Mouse (Mus musculus): ENCODE results near the gene Lhfpl2. TPM values are rescaled to one million over a fixed set of nuclear protein-coding genes. Genes with fewer than 3 reads are reported as not detected.

The Lhfpl2 gene
- polyA plus RNA-seq, 1 experiment: 20.9 TPM

DNA sequence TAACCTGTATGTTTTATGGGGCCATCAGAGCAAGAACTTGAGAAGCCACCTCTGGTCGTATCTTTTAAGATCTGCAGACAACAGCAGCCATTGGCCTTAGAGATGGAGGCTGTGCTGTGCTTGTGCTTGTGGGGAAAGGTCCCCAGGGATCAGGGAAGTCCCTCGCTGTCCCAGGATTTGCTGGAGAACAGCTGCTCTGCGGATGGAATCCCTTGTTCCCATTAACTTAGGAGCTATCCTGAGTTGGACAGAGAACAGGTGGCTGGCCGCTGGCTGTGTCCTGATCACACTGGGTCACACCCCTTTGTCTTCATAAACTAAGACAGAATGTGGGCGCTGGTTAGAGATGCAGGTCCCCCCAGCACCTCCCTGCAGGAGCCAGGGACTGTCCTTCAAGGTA, 110.7 kb downstream of the Lhfpl2 start:
- 72% methylated on average over 5 of the region's 5 CpGs for WGBS

GRCm38 (mm10) chr13:94169325-94169916, 111.8 kb downstream of the Lhfpl2 start:
- WGBS: 84% methylated on average over 6 of the region's 6 CpGs
- no peak for DNase-seq (ENCODE audit: low read depth, low spot score)

More for the DNA sequence above, 110.7 kb downstream of the Lhfpl2 start:
- no peak for DNase-seq (ENCODE audit: low read depth, low spot score)

DNA sequence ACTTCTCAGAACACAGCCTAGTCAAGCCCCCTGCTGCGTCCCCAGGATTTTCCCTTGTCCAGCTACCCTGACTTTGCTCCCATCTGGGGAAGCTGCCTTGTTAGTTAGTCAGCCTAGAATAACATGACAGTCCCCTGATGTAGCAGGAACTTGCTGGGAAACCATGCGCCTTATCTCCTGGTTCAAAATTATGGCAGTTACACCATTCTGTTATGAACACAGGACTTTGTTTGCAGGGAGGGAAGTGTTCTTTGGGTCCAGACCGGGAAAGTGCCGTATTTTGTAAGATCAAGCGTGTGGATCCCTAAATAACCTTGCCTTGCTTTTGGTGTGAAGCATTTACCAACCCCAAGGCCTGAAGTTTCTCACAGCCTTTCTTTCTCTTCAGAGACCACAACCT, 114.0 kb downstream of the Lhfpl2 start:
- WGBS: 70% methylated on average over 5 of the region's 5 CpGs
- DNase-seq (ENCODE audit: low read depth, low spot score): no peak

GRCm38 (mm10) chr13:94172533-94173310, 115.1 kb downstream of the Lhfpl2 start:
- no peak for DNase-seq (ENCODE audit: low read depth, low spot score)
- 93% methylated on average over 15 of the region's 15 CpGs for WGBS

DNA sequence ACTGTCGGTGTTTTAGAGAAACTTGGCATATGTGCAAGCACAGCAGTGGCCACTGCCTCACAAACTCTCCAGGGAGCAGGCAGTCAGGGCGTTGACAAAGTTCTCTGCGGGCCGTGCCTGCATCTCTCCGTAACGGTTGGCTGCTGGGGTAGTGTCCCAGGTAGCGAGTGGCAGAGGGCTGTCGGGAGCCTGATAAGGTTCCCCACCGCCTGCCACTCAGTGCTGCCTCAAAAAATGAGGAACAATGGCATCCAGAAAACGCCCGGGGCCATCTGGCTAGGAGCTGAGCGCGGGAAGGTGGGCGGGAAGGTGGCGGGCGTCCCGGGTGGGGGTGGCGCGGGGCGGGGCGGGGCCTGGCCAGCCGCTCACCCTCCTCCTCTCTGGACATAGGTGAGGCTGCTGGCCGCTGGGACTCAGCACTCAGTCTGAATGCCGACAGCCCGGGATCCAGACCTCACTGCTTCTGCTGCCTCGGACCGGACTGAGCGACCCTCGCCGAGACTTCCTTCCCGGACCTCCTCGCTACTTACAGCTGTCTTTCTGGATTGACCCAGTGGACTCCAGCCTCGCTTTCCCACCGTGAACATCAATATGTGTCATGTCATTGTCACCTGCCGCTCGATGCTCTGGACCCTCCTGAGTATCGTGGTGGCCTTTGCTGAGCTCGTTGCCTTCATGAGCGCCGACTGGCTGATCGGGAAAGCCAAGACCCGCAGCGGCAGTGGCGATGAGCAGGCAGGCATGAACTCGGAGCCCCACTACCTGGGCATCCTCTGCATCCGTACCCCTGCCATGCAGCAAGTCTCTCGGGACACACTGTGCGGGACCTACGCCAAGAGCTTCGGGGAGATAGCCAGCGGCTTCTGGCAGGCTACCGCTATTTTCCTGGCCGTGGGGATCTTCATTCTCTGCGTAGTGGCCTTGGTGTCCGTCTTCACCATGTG, 116.3 kb downstream of the Lhfpl2 start:
- no peak for DNase-seq (ENCODE audit: low read depth, low spot score)
- 1% methylated on average over 55 of the region's 55 CpGs for WGBS

DNA sequence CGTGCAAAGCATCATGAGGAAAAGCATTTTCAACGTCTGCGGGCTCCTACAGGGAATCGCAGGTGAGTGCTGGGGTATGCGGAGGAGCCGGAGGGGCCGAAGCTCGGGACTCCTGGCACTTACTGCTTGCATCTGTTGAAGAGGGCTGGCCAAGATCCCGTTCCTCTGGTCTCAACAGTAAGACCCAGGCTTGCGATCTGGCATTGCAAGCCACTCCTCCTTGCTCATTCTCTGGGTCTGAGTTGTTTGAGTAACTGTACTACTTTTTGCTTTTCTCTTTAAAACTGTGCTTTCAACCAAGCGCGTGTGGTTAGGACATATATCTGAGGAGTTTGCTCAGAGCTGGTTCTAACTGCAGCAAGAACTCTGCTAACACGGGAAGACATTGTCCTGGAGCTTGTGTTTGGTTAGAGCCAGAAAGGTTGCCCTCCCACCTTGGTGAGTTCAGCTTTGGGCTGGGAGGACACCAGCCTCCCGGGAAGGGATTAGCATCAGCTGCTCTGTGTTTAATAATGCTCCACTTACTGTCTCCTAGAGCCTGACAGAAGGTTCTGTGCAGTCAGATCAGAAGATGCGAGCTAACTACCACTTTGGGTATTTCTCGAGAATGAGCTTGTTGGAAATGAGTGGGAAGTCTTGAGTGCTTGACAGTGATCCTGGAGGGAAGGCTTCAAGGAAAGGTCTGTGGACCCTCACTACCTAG, 117.1 kb downstream of the Lhfpl2 start:
- DNase-seq (ENCODE audit: low read depth, low spot score): no peak
- 22% methylated on average over 16 of the region's 16 CpGs for WGBS

- DNase-seq (ENCODE audit: low read depth, low spot score): no peak
- 91% methylated on average over 6 of the region's 6 CpGs for WGBS
These were observed 117.9 kb downstream of the Lhfpl2 start for GRCm38 (mm10) chr13:94175379-94176050.

GRCm38 (mm10) chr13:94177148-94177547, 119.6 kb downstream of the Lhfpl2 start:
- 79% methylated on average over 7 of the region's 7 CpGs for WGBS
- DNase-seq (ENCODE audit: low read depth, low spot score): no peak

DNA sequence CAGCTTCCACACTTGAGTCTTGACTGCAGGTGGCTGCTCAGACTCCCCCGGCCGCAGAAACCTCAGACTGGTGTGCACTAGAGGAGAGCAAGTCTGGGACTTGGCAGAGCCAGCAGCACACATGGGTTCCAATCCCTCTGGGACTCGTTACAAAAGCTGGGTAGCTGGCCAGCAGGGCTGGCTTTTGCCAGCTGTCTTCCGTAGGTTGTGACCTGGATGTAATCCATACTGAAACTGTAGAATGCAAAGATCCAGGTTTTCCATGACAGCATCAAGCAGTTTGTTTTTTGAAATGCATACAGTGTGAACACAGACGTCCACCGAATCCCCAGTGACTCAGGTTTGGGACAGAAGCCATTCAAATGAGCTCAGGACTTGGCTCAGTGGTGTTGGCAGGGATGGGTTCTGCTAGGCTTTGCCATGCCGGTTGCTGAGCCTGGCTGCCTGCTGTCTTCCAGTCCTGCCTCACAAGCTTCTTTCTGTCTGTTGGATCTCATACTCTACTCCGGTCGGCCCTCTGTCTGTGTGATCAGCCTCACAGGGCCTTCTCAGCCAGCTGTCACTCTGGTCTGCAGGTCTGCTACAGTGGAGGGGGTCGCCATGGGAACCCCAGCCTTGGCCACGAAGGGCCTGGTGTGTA, 120.9 kb downstream of the Lhfpl2 start:
- no peak for DNase-seq (ENCODE audit: low read depth, low spot score)
- WGBS: 71% methylated on average over 11 of the region's 11 CpGs

GRCm38 (mm10) chr13:94180477-94181420, 123.2 kb downstream of the Lhfpl2 start:
- DNase-seq (ENCODE audit: low read depth, low spot score): no peak
- WGBS: 67% methylated on average over 5 of the region's 5 CpGs

GRCm38 (mm10) chr13:94182026-94182425, 124.4 kb downstream of the Lhfpl2 start:
- 51% methylated on average over 5 of the region's 5 CpGs for WGBS
- no peak for DNase-seq (ENCODE audit: low read depth, low spot score)

- DNase-seq (ENCODE audit: low read depth, low spot score): no peak
- 80% methylated on average over 8 of the region's 8 CpGs for WGBS
These were observed 125.9 kb downstream of the Lhfpl2 start for GRCm38 (mm10) chr13:94183372-94184021.

DNA sequence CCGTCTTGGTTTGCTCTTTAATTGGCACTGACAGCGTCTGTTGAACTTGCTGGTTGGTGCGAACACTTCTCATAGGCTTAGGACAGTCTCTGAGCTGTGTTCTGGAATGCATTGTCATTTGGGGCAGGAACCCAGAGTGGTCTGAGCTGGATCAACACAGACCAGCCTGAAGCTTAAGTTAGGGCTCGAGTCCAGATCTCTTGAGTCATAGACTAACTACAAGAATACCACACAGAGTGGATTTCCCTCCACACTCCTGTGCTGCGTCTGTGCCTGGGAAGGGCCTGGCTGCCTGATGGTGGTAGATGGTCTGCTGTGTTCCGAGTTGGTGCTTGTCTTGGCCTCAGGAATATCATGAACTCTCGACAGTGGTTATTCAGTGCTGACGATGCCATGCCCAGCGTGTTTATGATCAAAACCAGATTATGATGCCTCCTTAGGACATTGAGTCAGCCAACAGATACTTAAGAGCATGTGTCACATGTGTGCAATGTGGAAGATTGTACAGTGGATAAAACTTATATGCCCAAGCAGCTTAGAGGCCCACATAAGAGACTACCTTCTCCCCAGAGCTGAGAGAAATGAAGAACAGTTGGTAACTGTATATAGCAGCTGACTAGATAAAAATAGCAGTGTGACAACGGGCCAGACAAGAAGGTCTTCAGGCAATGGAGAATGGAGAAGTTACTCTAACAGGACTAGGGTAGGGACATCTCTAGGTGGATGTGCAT, 127.3 kb downstream of the Lhfpl2 start:
- WGBS: 71% methylated on average over 10 of the region's 10 CpGs
- no peak for DNase-seq (ENCODE audit: low read depth, low spot score)

DNA sequence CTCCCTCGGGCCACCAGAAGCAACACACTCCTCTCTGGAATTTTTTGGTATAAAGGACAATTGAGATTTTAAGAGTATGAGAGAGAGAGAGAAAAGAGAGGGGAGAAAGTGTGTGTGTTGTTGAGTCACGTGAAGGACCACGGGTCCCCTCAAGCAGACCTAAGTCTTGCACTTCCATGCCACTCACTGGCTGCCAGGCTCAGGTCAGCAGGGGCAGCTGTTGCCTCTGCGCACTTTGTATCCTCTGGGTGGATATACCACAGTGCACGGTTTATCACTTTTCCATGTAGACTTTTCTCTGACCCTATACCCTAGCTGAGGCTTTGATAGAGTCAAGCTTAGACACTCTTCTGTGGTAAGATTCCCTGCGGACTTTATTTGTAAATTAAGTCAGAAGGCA, 128.0 kb downstream of the Lhfpl2 start:
- no peak for DNase-seq (ENCODE audit: low read depth, low spot score)
- WGBS: 72% methylated on average over 6 of the region's 6 CpGs

GRCm38 (mm10) chr13:94188200-94189086, 130.8 kb downstream of the Lhfpl2 start:
- 89% methylated on average over 10 of the region's 10 CpGs for WGBS
- DNase-seq (ENCODE audit: low read depth, low spot score): no peak

DNA sequence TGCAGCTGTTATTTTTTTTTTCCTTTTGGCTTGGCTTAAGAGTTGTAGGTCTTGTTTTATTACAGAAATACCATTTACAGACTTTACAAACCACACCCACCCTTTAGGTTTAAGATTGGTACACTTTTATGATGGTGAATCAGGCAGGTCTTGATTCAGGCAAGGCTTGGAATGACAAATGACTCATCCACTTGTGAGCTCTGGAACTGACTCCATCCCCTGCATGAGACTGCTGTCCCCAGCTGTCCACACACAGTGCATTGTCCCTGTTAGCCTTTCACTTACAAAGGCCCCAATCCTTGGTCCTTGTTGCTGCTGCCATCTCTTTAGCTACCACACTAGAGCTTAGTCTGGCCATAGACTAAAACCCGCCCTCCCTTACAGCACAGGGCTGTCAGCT, 132.8 kb downstream of the Lhfpl2 start:
- WGBS: 52% methylated on average over 1 of the region's 1 CpGs
- peak; percentile 84 for DNase-seq (ENCODE audit: low read depth, low spot score)
